ENCODE assay signal across 9 mouse cellular contexts in genomic region chr11:97818003-97818402, GRCm38 (mm10). TPM values are rescaled to one million over a fixed set of nuclear protein-coding genes. Genes with fewer than 3 reads are reported as not detected.
A peak's percentile ranks its signal among the peaks of the same experiment; 100 is the strongest.
DNase-seq lines count a peak whose midpoint lies in the region; ATAC-seq and TF ChIP-seq lines count a peak whose summit lies in the region.
"Had no signal": no experiment of that assay in that cellular context is flagged by ENCODE, and none has a peak within 500 bp of the region (broad histone marks: within the 10 kb centered on the region; RNA-seq: fewer than 3 reads in every experiment).

No protein-coding gene starts in this region.

- no peaks in the 10 kb centered on the region for H3K27me3 ChIP-seq in embryonic facial prominence, embryonic 14.5 days (replicated peaks; ENCODE audit: control insufficient read depth, insufficient read depth, low read length)
- no peaks in the 10 kb centered on the region for H3K27me3 ChIP-seq in intestine, embryonic 14.5 days (replicated peaks; ENCODE audit: control insufficient read depth, insufficient read depth, low read length)
- no peaks in the 10 kb centered on the region for H3K27me3 ChIP-seq in myocyte (ENCODE audit: control insufficient read depth, insufficient read depth, insufficient read length)

- no peak overlapping the region for H3ac ChIP-seq in myocyte (ENCODE audit: control insufficient read depth, insufficient read length)

- 42% methylated on average over 6 of the region's 6 CpGs for WGBS in embryonic facial prominence, embryonic 14.5 days
- 54% methylated on average over 6 of the region's 6 CpGs for WGBS in intestine, embryonic 14.5 days

- H3K36me3 ChIP-seq in embryonic facial prominence, embryonic 14.5 days (ENCODE audit: control insufficient read depth, insufficient read depth, low read length), result peaks cover 58% of the 10 kb centered on the region
- peaks cover 89% of the 10 kb centered on the region for H3K36me3 ChIP-seq in intestine, embryonic 14.5 days (ENCODE audit: control insufficient read depth, insufficient read depth, low read length)
- H3K36me3 ChIP-seq in myocyte (ENCODE audit: control insufficient read depth, insufficient read depth), result peaks cover 12% of the 10 kb centered on the region

- no peak for TF ChIP-seq CTCF in layer of hippocampus, adult 2 months (conservative IDR thresholded peaks at IDR 0.05)

- no peak overlapping the region for H3K4me3 ChIP-seq in layer of hippocampus, adult 2 months
- H3K4me3 ChIP-seq in embryonic facial prominence, embryonic 14.5 days (ENCODE audit: low read depth, low read length), result no peak overlapping the region
- H3K4me3 ChIP-seq in intestine, embryonic 14.5 days (ENCODE audit: low read depth, low read length), result no peak overlapping the region
- H3K4me3 ChIP-seq in myocyte, result no peak overlapping the region

- no peak for TF ChIP-seq POLR2A in myocyte (IDR thresholded peaks at IDR 0.05; ENCODE audit: insufficient read length, low read depth)

- peaks cover 25% of the 10 kb centered on the region for H3K4me1 ChIP-seq in embryonic facial prominence, embryonic 14.5 days (ENCODE audit: control insufficient read depth, insufficient read depth, low read length)
- H3K4me1 ChIP-seq in intestine, embryonic 14.5 days (replicated peaks; ENCODE audit: control insufficient read depth, insufficient read depth, low read length), result peaks cover 36% of the 10 kb centered on the region

- ATAC-seq in embryonic facial prominence, embryonic 14.5 days (ENCODE audit: low read depth), result no peak; the same call in 1 of the 2 replicates
- no peak for ATAC-seq in intestine, embryonic 14.5 days (replicated peaks; ENCODE audit: low FRiP score, low TSS enrichment, low read depth)

- H3K27ac ChIP-seq in layer of hippocampus, adult 2 months, result peak overlapping the region; percentile 76; the same call in 1 of the 2 replicates
- H3K27ac ChIP-seq in embryonic facial prominence, embryonic 14.5 days (replicated peaks; ENCODE audit: low read depth, low read length), result no peak overlapping the region
- no peak overlapping the region for H3K27ac ChIP-seq in intestine, embryonic 14.5 days (ENCODE audit: low read depth)

- no peaks in the 10 kb centered on the region for H3K9me3 ChIP-seq in embryonic facial prominence, embryonic 14.5 days (ENCODE audit: control insufficient read depth, low read length)
- no peaks in the 10 kb centered on the region for H3K9me3 ChIP-seq in intestine, embryonic 14.5 days (ENCODE audit: control insufficient read depth, low read length)

- H3K9ac ChIP-seq in embryonic facial prominence, embryonic 14.5 days (ENCODE audit: low read depth, low read length), result 0 out of 2 replicates have a peak overlapping the region, but pooled peaks have one; percentile 5
- 0 out of 2 replicates have a peak overlapping the region, but pooled peaks have one; percentile 7 for H3K9ac ChIP-seq in intestine, embryonic 14.5 days (ENCODE audit: low read length)

- H3K4me2 ChIP-seq in embryonic facial prominence, embryonic 14.5 days (ENCODE audit: low read depth, low read length), result no peak overlapping the region
- H3K4me2 ChIP-seq in intestine, embryonic 14.5 days (ENCODE audit: low read length), result no peak overlapping the region
- H3K4me2 ChIP-seq in myocyte (ENCODE audit: low read depth), result peak overlapping the region; percentile 65

- no peak for DNase-seq in layer of hippocampus, adult 2 months (ENCODE audit: low spot score in 2 of 2)
- no peak for DNase-seq in layer of hippocampus, adult 9-10 months (ENCODE audit: low spot score)
- DNase-seq in embryonic facial prominence, embryonic 14.5 days (ENCODE audit: low spot score), result no peak
- no peak for DNase-seq in intestine, embryonic 14.5 days (ENCODE audit: low spot score)
- no peak for DNase-seq in adrenal gland, adult 2 months
- no peak for DNase-seq in cerebellum, adult 11-12 months
- no peak for DNase-seq in gastrocnemius, adult 18-20 months (ENCODE audit: low spot score)

- peaks cover 78% of the 10 kb centered on the region for H3K79me2 ChIP-seq in myocyte (ENCODE audit: control insufficient read depth, insufficient read depth)

TF ChIP-seq in myocyte, 11 proteins besides CTCF, POLR2A, EP300 and RAD21:
- no peak for TF ChIP-seq MYOD1 (IDR thresholded peaks at IDR 0.05; ENCODE audit: control insufficient read depth in 1 of 3, insufficient read length in 2 of 3, low read depth in 2 of 3)
- TF ChIP-seq MYOG (IDR thresholded peaks at IDR 0.05; ENCODE audit: control insufficient read depth in 1 of 3, insufficient read depth in 1 of 3, insufficient read length in 2 of 3, low read depth in 2 of 3), result no peak
- TF ChIP-seq CEBPB (IDR thresholded peaks at IDR 0.05; ENCODE audit: insufficient read depth, poor library complexity, severe bottlenecking), result no peak
- no peak for TF ChIP-seq E2F4 (IDR thresholded peaks at IDR 0.05; ENCODE audit: insufficient read depth)
- no peak for TF ChIP-seq TCF3 (IDR thresholded peaks at IDR 0.05; ENCODE audit: insufficient read length, low read depth)
- no peak for TF ChIP-seq MAX (IDR thresholded peaks at IDR 0.05; ENCODE audit: low read depth)
- TF ChIP-seq POLR2AphosphoS2 (IDR thresholded peaks at IDR 0.05; ENCODE audit: insufficient read length, low read depth), result no peak
- no peak for TF ChIP-seq REST (IDR thresholded peaks at IDR 0.05; ENCODE audit: insufficient read depth, insufficient read length)
- no peak for TF ChIP-seq USF1 (IDR thresholded peaks at IDR 0.05; ENCODE audit: low read depth)
- TF ChIP-seq SRF (IDR thresholded peaks at IDR 0.05; ENCODE audit: control insufficient read depth, insufficient read length, low read depth), result no peak
- no peak for TF ChIP-seq TCF12 (IDR thresholded peaks at IDR 0.05; ENCODE audit: insufficient read depth, poor library complexity, severe bottlenecking)

RNA-seq across cellular contexts. Expression of gene Lasp1, which starts 19.2 kb away (rescaled TPM):
- 10 to 100 TPM; 88.1 to 91.4 TPM for total RNA-seq in layer of hippocampus, adult 2 months (2021)
- 88.6 and 96.3 TPM in 2 replicates for polyA plus RNA-seq in embryonic facial prominence, embryonic 14.5 days (2014; fragmentation: Nextera tagmentation; extraction: Ambion mirVana)
- 85.1 and 88.6 TPM in 2 replicates for polyA plus RNA-seq in intestine, embryonic 14.5 days (2014; fragmentation: Nextera tagmentation; extraction: Ambion mirVana)
- polyA plus RNA-seq in myocyte (2012; fragmentation: generic; extraction: Trizol), result 82.6 TPM
- total RNA-seq in adrenal gland, adult 2 months (2021), result 100 to 1,000 TPM; 118 to 172 TPM
- 127 and 138 TPM in 2 replicates for polyA plus RNA-seq in adrenal gland, adult 2 months (2012; rRNA removed)
- total RNA-seq in gastrocnemius, adult 18-20 months (2021), result 10 to 100 TPM; 10.0 to 19.2 TPM

RNA-seq across cellular contexts. Expression of gene B230217C12Rik, which starts 22.6 kb away (rescaled TPM):
- total RNA-seq in layer of hippocampus, adult 2 months (2021), result 10 to 100 TPM; 67.8 to 72.6 TPM
- 7.0 and 7.5 TPM in 2 replicates for polyA plus RNA-seq in embryonic facial prominence, embryonic 14.5 days (2014; fragmentation: Nextera tagmentation; extraction: Ambion mirVana)
- polyA plus RNA-seq in intestine, embryonic 14.5 days (2014; fragmentation: Nextera tagmentation; extraction: Ambion mirVana), result 8.1 and 9.5 TPM in 2 replicates
- polyA plus RNA-seq in myocyte (2012; fragmentation: generic; extraction: Trizol), result 1.9 TPM
- 1 to 10 TPM; 2.9 to 4.6 TPM for total RNA-seq in adrenal gland, adult 2 months (2021)
- polyA plus RNA-seq in adrenal gland, adult 2 months (2012; rRNA removed), result 1.8 and 2.5 TPM in 2 replicates
- under 1 TPM; 0.19 to 0.34 TPM for total RNA-seq in gastrocnemius, adult 18-20 months (2021)

RNA-seq across cellular contexts. Expression of gene Rpl23, which starts 35.8 kb away (rescaled TPM):
- 100 to 1,000 TPM; 361 to 374 TPM for total RNA-seq in layer of hippocampus, adult 2 months (2021)
- polyA plus RNA-seq in embryonic facial prominence, embryonic 14.5 days (2014; fragmentation: Nextera tagmentation; extraction: Ambion mirVana), result 712 and 810 TPM in 2 replicates
- polyA plus RNA-seq in intestine, embryonic 14.5 days (2014; fragmentation: Nextera tagmentation; extraction: Ambion mirVana), result 752 and 786 TPM in 2 replicates
- 1,321 TPM for polyA plus RNA-seq in myocyte (2012; fragmentation: generic; extraction: Trizol)
- total RNA-seq in adrenal gland, adult 2 months (2021), result 100 to 1,000 TPM; 700 to 846 TPM
- 13.7 and 14.2 TPM in 2 replicates for polyA plus RNA-seq in adrenal gland, adult 2 months (2012; rRNA removed)
- 100 to 1,000 TPM; 426 to 450 TPM for total RNA-seq in gastrocnemius, adult 18-20 months (2021)

RNA-seq across cellular contexts. Expression of gene 1700001P01Rik, which starts 42.3 kb away (rescaled TPM):
- 1 to 10 TPM; 1.3 to 2.4 TPM for total RNA-seq in layer of hippocampus, adult 2 months (2021)
- polyA plus RNA-seq in embryonic facial prominence, embryonic 14.5 days (2014; fragmentation: Nextera tagmentation; extraction: Ambion mirVana), result not detected in 2 replicates
- 0.31 TPM in 2 replicates for polyA plus RNA-seq in intestine, embryonic 14.5 days (2014; fragmentation: Nextera tagmentation; extraction: Ambion mirVana)
- 0.07 TPM for polyA plus RNA-seq in myocyte (2012; fragmentation: generic; extraction: Trizol)
- under 1 TPM in 1 of 2 experiments, not detected in 1; 0.49 TPM for total RNA-seq in adrenal gland, adult 2 months (2021)
- not detected in 2 replicates for polyA plus RNA-seq in adrenal gland, adult 2 months (2012; rRNA removed)
- total RNA-seq in gastrocnemius, adult 18-20 months (2021), result not detected
- polyA plus RNA-seq: large intestine, adult 2 months had no signal

RNA-seq across cellular contexts. Expression of gene Cwc25, which starts 51.6 kb away (rescaled TPM):
- 10 to 100 TPM; 20.1 to 20.6 TPM for total RNA-seq in layer of hippocampus, adult 2 months (2021)
- 10.3 and 11.8 TPM in 2 replicates for polyA plus RNA-seq in embryonic facial prominence, embryonic 14.5 days (2014; fragmentation: Nextera tagmentation; extraction: Ambion mirVana)
- polyA plus RNA-seq in intestine, embryonic 14.5 days (2014; fragmentation: Nextera tagmentation; extraction: Ambion mirVana), result 10.5 and 11.8 TPM in 2 replicates
- polyA plus RNA-seq in myocyte (2012; fragmentation: generic; extraction: Trizol), result 8.9 TPM
- total RNA-seq in adrenal gland, adult 2 months (2021), result 10 to 100 TPM; 17.5 to 28.9 TPM
- polyA plus RNA-seq in adrenal gland, adult 2 months (2012; rRNA removed), result 5.1 and 6.5 TPM in 2 replicates
- total RNA-seq in gastrocnemius, adult 18-20 months (2021), result 1 to 10 TPM; 5.2 to 5.9 TPM

Comparison
In these comparisons a context has a peak if more than half of its experiments do, and no peak if none do; other contexts are left out.
1. RNA of gene Rpl23, which starts 35.8 kb away (polyA plus RNA-seq): 1,321 TPM in myocyte (single experiment), 712 to 810 TPM in embryonic facial prominence, embryonic 14.5 days and 752 to 786 TPM in intestine, embryonic 14.5 days; 13.7 to 14.2 TPM in adrenal gland, adult 2 months; every median in the first group is over 10 times any median in the second.